Mouse (Mus musculus) embryonic fibroblast, embryonic 13.5 days (primary cell): ENCODE data around the gene Lmln.

ENCODE experiments used
- CTCF ChIP-seq: IDR thresholded peaks from 2 replicates; pipeline ENCODE4 v1.5.1; 2011; ENCODE audit warnings: mild to moderate bottlenecking, control low read depth, low read length, moderate library complexity, borderline replicate concordance; ENCODE audit not compliant: insufficient read depth
- POLR2A ChIP-seq: IDR thresholded peaks from 2 replicates; pipeline ENCODE4 v1.6.1; 2011; ENCODE audit warnings: low read depth, mild to moderate bottlenecking, control low read depth, low read length, moderate library complexity

DNA sequence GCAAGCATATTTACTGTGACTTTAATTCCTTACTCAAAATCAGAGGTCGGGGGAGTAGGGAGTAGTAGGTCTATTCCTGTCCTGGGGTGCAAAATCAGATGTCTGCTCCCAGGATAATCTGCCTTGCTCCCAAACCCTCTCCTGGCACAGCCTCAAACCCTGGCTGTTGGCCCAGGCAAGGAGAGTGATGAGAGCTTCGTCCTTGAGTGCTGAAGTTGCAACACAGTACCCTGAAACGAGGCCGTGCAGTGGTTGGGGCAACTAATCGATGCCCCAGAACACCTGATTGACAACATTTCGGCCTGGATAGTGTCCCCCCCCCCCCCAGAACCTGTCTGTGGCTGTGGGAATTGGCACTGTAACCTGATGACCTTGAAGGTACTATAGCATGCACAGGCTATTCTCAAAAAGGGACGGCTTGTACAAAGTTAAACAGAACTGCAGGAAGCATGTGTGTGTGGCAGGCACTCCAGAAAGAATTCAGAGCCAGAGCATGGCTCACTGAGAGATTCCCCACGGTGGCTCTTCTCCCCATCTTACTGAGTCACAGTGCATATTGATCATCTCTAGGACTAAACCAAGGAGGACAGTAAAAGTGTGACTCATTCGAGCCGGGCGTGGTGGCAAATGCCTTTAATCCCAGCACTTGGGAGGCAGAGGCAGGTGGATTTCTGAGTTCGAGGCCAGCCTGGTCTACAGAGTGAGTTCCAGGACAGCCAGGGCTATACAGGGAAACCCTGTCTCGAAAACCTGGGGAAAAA is 101.2 kb downstream of the Lmln start:
- TF ChIP-seq CTCF: no peak
- TF ChIP-seq POLR2A: no peak
